Mouse (Mus musculus) hindbrain, embryonic 14.5 days (tissue): ENCODE measurements around the gene Spag16. TPM values are rescaled to one million over a fixed set of nuclear protein-coding genes. Genes with fewer than 3 reads are reported as not detected.

ENCODE experiments used
- ATAC-seq: fragments of 200-750 bp; cut with Nextera tagmentation; 2 replicates; pipeline ENCODE4 v1.8.0; 2017; ENCODE audit warnings: moderate number of reproducible peaks, mild to moderate bottlenecking, moderate TSS enrichment, moderate library complexity; ENCODE audit not compliant: low FRiP score
- DNase-seq: peaks from one replicate; pipeline ENCODE4 v3.0.0-alpha.2; 2015; ENCODE audit warnings: low spot score
- H3K27ac ChIP-seq: fragments of 300-500 bp; sonication (generic); 2 replicates; pipeline ENCODE4 v1.5.1; 2014; ENCODE audit warnings: mild to moderate bottlenecking, moderate library complexity
- H3K27me3 ChIP-seq: fragments of 300-500 bp; sonication (generic); 2 replicates; pipeline ENCODE4 v1.6.1; 2014; ENCODE audit warnings: mild to moderate bottlenecking, low read length, mixed read lengths; ENCODE audit not compliant: control insufficient read depth, insufficient read depth
- H3K36me3 ChIP-seq: fragments of 300-500 bp; sonication (generic); replicated peaks from 2 replicates; pipeline ENCODE4 v1.6.1; 2014; ENCODE audit not compliant: control insufficient read depth, insufficient read depth
- H3K4me1 ChIP-seq: fragments of 300-500 bp; sonication (generic); replicated peaks from 2 replicates; pipeline ENCODE4 v1.6.1; 2014; ENCODE audit warnings: antibody characterized with exemption, low read length, mixed read lengths; ENCODE audit not compliant: control insufficient read depth, insufficient read depth
- H3K4me2 ChIP-seq: fragments of 300-500 bp; sonication (generic); replicated peaks from 2 replicates; pipeline ENCODE4 v1.6.1; 2014; ENCODE audit warnings: mild to moderate bottlenecking, moderate library complexity
- H3K4me3 ChIP-seq: fragments of 300-500 bp; sonication (generic); replicated peaks from 2 replicates; pipeline ENCODE4 v1.5.1; 2014; ENCODE audit warnings: mild to moderate bottlenecking, low read length
- H3K9ac ChIP-seq: fragments of 300-500 bp; sonication (generic); 2 replicates; pipeline ENCODE4 v1.6.1; 2014
- H3K9me3 ChIP-seq: fragments of 300-500 bp; sonication (generic); 2 replicates; pipeline ENCODE4 v1.6.1; 2016; ENCODE audit warnings: low read length; ENCODE audit not compliant: control insufficient read depth
- WGBS: fragments of 180-500 bp; shearing (Covaris S2); extraction: QIAGEN DNeasy Blood & Tissue Kit; methylation state at CpG from one replicate; pipeline ENCODE4 v1.1.7; 2014; 5-methylcytosine and 5-hydroxymethylcytosine counted together
- polyA plus RNA-seq: library from polyadenylated mRNA; unstranded; fragments of >200 nt; fragmentation: Nextera tagmentation; extraction: Ambion mirVana; gene quantifications from 2 replicates; pipeline ENCODE4 v1.2.1, GENCODE M21; 2014

Spag16 gene
- polyA plus RNA-seq, 1 experiment from 2014 or later: 2.6 TPM

DNA sequence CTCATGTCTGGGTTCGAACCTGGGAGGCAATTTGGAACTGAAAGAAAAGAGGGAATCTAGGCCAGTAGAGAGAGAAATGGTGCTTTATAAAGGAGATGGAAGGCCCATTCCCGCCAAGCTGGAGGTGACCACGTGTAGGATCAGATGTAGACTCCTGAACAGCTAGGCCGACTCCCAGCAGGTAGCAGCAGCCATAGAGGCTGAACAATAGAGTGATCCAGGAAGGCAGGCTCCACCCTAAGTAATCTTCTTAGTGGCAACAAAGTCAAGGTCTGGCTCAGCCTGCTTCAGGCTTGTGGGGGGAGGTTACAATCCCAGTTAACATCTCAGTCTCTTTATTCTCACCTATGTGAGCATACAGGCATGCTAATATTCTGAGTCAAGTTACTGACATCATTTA lies 494.2 kb downstream of the Spag16 start:
- H3K4me3 ChIP-seq: no peak overlapping the region
- no peak overlapping the region for H3K9ac ChIP-seq
- no peak overlapping the region for H3K4me2 ChIP-seq
- no peaks in the 10 kb centered on the region for H3K4me1 ChIP-seq
- H3K27me3 ChIP-seq: no peaks in the 10 kb centered on the region
- ATAC-seq (no peak), DNase-seq (no peak)
- no peak overlapping the region for H3K27ac ChIP-seq
- H3K36me3 ChIP-seq: no peaks in the 10 kb centered on the region
- WGBS: 74% methylated on average over 4 of the region's 4 CpGs
- H3K9me3 ChIP-seq: no peaks in the 10 kb centered on the region

DNA sequence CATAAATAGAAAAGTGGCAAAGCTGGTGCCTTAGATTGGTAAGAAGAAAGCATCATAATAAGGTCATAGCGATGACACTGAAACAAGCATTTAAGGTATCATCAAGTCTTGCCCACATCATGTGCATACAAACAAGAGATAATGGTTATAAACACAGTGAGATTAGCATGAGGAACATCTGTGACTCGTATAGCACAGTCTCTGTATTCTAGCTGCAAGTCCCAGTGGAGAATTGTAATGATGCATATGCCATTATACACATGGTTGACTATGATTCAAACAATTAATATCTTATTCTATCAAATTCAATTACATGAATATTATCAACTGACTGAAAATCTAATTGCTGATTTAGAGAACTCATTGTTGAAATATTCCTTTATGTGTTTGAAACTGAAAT lies 519.4 kb downstream of the Spag16 start:
- DNase-seq (no peak), ATAC-seq (no peak)
- Histone ChIP-seq H3K4me2 (no peak overlapping the region), H3K9me3 (no peaks in the 10 kb centered on the region), H3K9ac (no peak overlapping the region), H3K4me1 (no peaks in the 10 kb centered on the region), H3K4me3 (no peak overlapping the region), H3K27me3 (no peaks in the 10 kb centered on the region), H3K36me3 (no peaks in the 10 kb centered on the region), H3K27ac (no peak overlapping the region)
- whole genome bisulfite sequencing: 39% methylated on average over 2 of the region's 2 CpGs

DNA sequence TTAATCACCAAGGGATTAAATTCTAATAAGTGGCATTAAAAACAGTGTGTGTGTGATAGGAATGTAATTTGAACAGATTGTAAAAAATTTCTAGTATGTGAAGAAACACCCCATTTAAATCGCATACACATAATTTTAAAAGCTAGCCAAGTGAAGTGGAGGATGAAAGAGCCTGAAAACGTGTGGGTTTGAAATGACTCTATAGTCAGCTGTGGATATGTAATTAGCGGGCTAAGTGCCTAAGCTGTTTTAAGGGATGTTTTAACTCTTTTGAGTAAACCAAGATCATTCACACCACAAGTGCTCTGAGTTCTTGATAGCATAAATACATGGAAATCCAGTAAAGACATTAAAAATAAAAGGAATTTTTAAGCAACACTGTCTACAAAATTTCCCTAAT lies 524.6 kb downstream of the Spag16 start:
- no peaks in the 10 kb centered on the region for H3K27me3 ChIP-seq
- H3K4me3 ChIP-seq: no peak overlapping the region
- no peak overlapping the region for H3K9ac ChIP-seq
- 75% methylated on average over 3 of the region's 3 CpGs for WGBS
- no peak overlapping the region for H3K27ac ChIP-seq
- ATAC-seq: no peak
- no peaks in the 10 kb centered on the region for H3K36me3 ChIP-seq
- no peaks in the 10 kb centered on the region for H3K9me3 ChIP-seq
- no peak for DNase-seq
- no peak overlapping the region for H3K4me2 ChIP-seq
- no peaks in the 10 kb centered on the region for H3K4me1 ChIP-seq

DNA sequence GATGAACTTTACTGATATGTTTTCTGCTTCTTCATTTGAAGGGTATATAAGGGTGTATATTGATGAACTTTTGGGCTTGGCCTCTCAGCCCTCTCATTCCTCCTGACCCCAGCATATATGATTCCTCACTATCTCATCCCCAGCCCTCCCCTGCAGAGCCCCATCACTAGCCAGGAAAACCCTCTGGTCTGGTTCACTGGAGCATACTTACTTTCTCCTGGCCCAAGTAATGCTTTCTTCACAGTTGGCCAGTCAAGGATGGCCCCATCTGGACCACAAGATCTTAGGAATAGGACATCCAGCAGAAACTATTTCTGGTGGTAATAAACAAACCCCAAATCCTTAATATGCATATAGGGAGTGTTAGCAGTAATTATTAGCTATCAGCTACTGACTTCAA lies 527.2 kb downstream of the Spag16 start:
- Histone ChIP-seq H3K36me3 (no peaks in the 10 kb centered on the region), H3K4me1 (no peaks in the 10 kb centered on the region), H3K9ac (no peak overlapping the region), H3K4me2 (no peak overlapping the region), H3K4me3 (no peak overlapping the region), H3K27me3 (no peaks in the 10 kb centered on the region), H3K27ac (no peak overlapping the region), H3K9me3 (no peaks in the 10 kb centered on the region)
- ATAC-seq: no peak
- no peak for DNase-seq

DNA sequence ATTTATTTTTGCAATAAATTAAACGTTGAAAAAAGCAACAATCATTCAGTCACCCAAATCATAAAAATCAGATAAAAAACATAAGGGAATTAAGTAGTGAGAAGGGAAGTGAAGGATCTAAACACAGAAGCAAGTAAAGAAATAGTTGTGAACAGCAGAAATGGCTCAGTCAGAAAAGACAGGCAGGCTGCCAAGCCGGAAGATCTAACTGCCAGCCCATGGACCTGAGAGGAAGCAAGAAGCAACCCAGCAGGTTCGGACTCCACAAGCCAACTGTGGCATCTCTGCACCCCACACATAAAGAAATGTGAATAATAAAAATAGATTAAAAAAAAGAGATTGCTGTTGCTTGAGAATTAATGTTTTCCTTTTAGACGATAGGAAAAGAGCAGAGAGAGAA lies 545.0 kb downstream of the Spag16 start:
- no peaks in the 10 kb centered on the region for H3K36me3 ChIP-seq
- H3K4me1 ChIP-seq: no peaks in the 10 kb centered on the region
- no peak for DNase-seq
- no peak overlapping the region for H3K4me2 ChIP-seq
- ATAC-seq: no peak
- no peak overlapping the region for H3K9ac ChIP-seq
- 84% methylated on average over 4 of the region's 4 CpGs for WGBS
- no peak overlapping the region for H3K27ac ChIP-seq
- H3K9me3 ChIP-seq: no peaks in the 10 kb centered on the region
- H3K4me3 ChIP-seq: no peak overlapping the region
- H3K27me3 ChIP-seq: no peaks in the 10 kb centered on the region

DNA sequence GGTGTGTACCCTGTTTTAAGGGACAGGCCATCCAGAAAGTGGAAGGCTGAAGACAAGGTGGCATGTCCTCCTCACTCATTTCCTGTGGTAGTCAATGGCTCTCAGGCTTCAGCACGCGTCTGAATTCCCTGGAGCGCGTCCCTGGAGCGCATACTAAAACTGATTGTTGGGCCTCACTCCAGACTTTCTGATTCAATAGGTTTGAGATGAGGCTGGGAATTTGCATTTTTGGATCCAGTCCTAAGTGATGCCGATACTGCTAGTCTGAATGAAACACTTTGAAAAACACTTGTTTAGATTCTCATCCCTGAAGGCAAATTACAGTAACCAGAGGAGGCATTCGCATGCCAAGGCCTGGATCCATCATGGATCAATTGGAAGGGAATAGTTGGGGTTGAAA lies 553.3 kb downstream of the Spag16 start:
- ATAC-seq: no peak
- H3K9me3 ChIP-seq: no peaks in the 10 kb centered on the region
- H3K9ac ChIP-seq: no peak overlapping the region
- no peak overlapping the region for H3K27ac ChIP-seq
- H3K27me3 ChIP-seq: no peaks in the 10 kb centered on the region
- H3K4me2 ChIP-seq: no peak overlapping the region
- no peaks in the 10 kb centered on the region for H3K4me1 ChIP-seq
- DNase-seq: peak; percentile 42
- 53% methylated on average over 7 of the region's 7 CpGs for WGBS
- H3K36me3 ChIP-seq: no peaks in the 10 kb centered on the region
- no peak overlapping the region for H3K4me3 ChIP-seq

DNA sequence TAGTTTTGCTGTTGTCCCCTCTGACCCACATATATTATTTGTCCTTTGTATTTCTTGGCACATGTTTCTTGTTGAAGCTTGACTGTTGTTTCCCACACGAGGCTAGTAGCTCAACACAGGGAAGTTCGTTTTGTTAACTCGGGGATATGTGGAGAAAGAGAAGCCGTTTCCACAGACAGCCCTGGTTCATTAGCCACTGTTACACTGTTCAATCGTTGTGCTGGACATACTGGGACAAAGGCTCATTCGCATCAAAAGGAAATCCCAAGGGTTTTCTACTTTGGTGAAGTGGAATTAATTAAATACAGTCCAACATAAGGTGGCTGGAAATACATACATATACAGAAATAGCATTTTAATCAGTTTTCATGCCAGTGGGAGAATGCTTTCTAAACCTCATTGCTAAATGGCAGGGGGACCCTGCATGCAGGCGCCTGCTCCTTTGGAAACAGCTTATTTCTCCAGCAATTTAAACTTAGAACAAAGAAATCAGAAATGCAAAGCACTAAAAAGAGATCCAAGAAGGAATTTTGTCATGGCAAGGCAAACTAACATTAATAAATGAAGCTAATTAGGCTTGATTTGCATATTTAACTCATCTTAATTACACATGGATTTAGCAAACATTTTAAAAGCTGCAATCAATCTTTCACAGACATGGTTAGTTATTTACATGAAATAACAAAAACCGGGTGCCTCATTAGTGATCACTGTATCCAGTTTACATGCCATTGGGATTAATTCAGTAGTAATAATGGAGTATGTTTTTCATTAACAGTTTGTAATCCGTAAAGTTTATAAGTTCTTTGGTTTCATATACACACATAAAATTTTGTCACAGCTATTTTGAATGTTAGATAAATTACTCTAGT lies 615.7 kb downstream of the Spag16 start:
- no peaks in the 10 kb centered on the region for H3K36me3 ChIP-seq
- peak overlapping the region; percentile 67 for H3K27ac ChIP-seq
- 22% methylated on average over 9 of the region's 9 CpGs for WGBS
- peak overlapping the region; percentile 28 for H3K4me2 ChIP-seq
- no peaks in the 10 kb centered on the region for H3K9me3 ChIP-seq
- no peaks in the 10 kb centered on the region for H3K27me3 ChIP-seq
- H3K4me3 ChIP-seq: no peak overlapping the region
- ATAC-seq (peak; percentile 55; the same call in 1 of the 2 replicates), DNase-seq (peak; percentile 59)
- H3K9ac ChIP-seq: no peak overlapping the region
- peaks cover 6% of the 10 kb centered on the region; the same call in 1 of the 2 replicates for H3K4me1 ChIP-seq

DNA sequence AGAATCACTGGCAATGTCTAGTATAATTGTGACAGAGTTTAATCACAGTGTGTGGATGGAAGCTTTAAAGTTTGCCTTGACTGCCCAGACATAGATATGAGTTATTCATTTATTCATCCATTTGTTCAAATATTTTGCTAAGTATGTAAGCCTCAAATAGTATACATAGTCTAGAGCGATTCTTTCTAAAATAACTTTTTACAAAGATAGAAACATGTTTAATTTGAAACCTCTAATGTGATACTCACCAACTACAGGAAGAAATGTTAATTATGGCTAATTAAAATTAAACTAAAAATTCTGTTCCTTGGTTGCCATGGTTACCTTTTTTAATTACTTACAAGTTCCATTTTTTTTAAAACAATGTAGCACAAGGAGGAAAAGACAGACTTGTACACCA lies 653.1 kb downstream of the Spag16 start:
- Histone ChIP-seq H3K36me3 (no peaks in the 10 kb centered on the region), H3K27me3 (no peaks in the 10 kb centered on the region), H3K9me3 (no peaks in the 10 kb centered on the region), H3K4me1 (no peaks in the 10 kb centered on the region), H3K27ac (no peak overlapping the region), H3K9ac (no peak overlapping the region), H3K4me3 (no peak overlapping the region), H3K4me2 (no peak overlapping the region)
- 100% methylated on average over 1 of the region's 1 CpGs for WGBS
- DNase-seq: no peak
- ATAC-seq: no peak

DNA sequence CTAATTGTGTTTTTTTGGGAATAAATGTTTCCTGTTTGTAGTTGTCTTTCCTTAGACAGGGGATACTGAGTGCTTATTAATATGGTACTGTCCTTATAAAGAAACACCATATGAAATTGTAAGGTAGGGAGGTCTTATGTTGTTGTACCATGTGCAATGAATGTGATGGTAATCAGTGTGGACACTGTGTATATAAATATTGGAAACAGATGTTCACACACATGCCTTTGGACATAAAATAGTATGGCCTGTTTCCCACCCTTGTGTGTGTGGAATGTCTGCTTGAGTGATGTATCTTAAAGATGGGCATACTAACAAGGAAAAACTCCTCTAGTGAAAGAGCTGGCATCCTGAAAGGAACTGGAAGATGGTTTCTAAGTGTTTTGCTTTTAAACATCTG lies 692.1 kb downstream of the Spag16 start:
- Histone ChIP-seq H3K4me1 (no peaks in the 10 kb centered on the region), H3K4me2 (no peak overlapping the region), H3K9ac (no peak overlapping the region), H3K27ac (no peak overlapping the region), H3K27me3 (no peaks in the 10 kb centered on the region), H3K36me3 (no peaks in the 10 kb centered on the region), H3K9me3 (peaks cover 8% of the 10 kb centered on the region), H3K4me3 (no peak overlapping the region)
- ATAC-seq: no peak
- no peak for DNase-seq

DNA sequence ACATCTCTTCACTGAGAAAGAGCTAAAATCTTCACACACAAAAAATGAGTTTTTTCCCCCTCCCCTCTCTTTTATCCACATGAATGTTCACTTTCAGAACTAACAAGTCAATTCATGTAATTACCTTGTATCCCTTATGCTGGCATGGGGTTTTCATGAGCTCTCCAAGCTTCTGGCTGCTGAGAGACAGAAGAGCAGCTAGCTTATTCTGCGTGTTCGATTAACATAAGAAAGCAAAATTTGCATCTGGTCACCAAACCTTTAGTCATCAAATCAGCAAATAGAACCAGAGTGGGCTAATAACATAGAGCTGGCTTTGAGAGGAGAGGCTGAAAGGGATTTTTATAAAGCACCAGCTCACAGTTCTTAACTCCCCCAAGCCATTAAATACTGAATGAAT lies 700.4 kb downstream of the Spag16 start:
- no peak overlapping the region for H3K27ac ChIP-seq
- no peaks in the 10 kb centered on the region for H3K27me3 ChIP-seq
- WGBS: 46% methylated on average over 2 of the region's 2 CpGs
- H3K9me3 ChIP-seq: peaks cover 10% of the 10 kb centered on the region
- H3K9ac ChIP-seq: no peak overlapping the region
- no peak for DNase-seq
- H3K4me1 ChIP-seq: no peaks in the 10 kb centered on the region
- no peak overlapping the region for H3K4me3 ChIP-seq
- no peaks in the 10 kb centered on the region for H3K36me3 ChIP-seq
- ATAC-seq: no peak
- no peak overlapping the region for H3K4me2 ChIP-seq
